Mouse (Mus musculus) olfactory bulb, adult 2 months (tissue): ENCODE measurements around the gene Xylb.

Experiments
- CTCF ChIP-seq: fragments of 200-500 bp; IDR thresholded peaks from 2 replicates; pipeline ENCODE4 v1.5.1; 2012; ENCODE audit warnings: low read depth, mild to moderate bottlenecking, low read length, moderate library complexity; ENCODE audit not compliant: insufficient read depth
- POLR2A ChIP-seq: fragments of 200-500 bp; IDR thresholded peaks from 2 replicates; pipeline ENCODE4 v1.6.1; 2012; ENCODE audit warnings: mild to moderate bottlenecking, low read depth, low read length, moderate library complexity; ENCODE audit not compliant: insufficient read depth

DNA sequence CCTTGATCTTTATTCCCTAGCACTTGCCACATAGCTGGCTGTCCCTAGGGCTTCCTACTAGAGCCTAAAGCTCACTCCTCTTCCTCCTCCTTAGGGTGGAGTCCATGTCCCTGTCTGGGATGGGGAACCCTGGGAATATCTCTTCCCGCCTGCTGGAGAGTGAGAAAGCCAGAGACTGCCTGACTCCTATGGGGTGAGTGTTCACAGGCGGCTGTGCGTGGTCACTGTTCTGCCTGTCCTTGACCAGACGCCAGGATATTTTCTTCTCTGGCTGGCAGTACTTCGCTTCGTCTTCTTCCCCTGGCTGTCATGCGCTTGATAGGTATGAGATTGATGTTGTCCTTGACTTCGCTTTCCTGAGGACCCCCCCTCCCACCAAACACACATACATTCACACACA, 10.8 kb upstream of the Xylb start:
- TF ChIP-seq CTCF (no peak), POLR2A (no peak)
